ENCODE assay signal across 8 mouse cellular contexts in genomic region chr11:20455085-20455864, GRCm38 (mm10).
DNase-seq lines count a peak whose midpoint lies in the region; ATAC-seq and TF ChIP-seq lines count a peak whose summit lies in the region.

No protein-coding gene starts in this region.

- WGBS in heart, embryonic 14.5 days = under 1% methylated on average over 35 of the region's 35 CpGs
- WGBS in liver, embryonic 15.5 days (ENCODE audit: insufficient replicate concordance) = under 1% methylated on average over 35 of the region's 35 CpGs
- under 1% methylated on average over 35 of the region's 35 CpGs for WGBS in neural tube, embryonic 12.5 days
- 1% methylated on average over 35 of the region's 35 CpGs for WGBS in stomach, postnatal 0 days

- TF ChIP-seq EP300 in stomach, postnatal 0 days (optimal IDR thresholded peaks at IDR 0.05) = no peak

- peak; percentile 100 for TF ChIP-seq CTCF in stomach, postnatal 0 days (IDR thresholded peaks at IDR 0.05; ENCODE audit: low read depth)

- ATAC-seq in heart, embryonic 14.5 days (ENCODE audit: insufficient number of reproducible peaks, insufficient read depth, low FRiP score, low read depth) = peak; percentile 57
- ATAC-seq in liver, embryonic 15.5 days (ENCODE audit: insufficient read depth) = peak; percentile 63
- ATAC-seq in neural tube, embryonic 12.5 days (ENCODE audit: low FRiP score, low read depth) = peak; percentile 85
- ATAC-seq in stomach, postnatal 0 days (ENCODE audit: low FRiP score, low TSS enrichment) = peak; percentile 81

- H3K9ac ChIP-seq in heart, embryonic 14.5 days (ENCODE audit: low read length) = peak overlapping the region; percentile 63
- H3K9ac ChIP-seq in liver, embryonic 15.5 days = peak overlapping the region; percentile 15; the same call in 1 of the 2 replicates
- H3K9ac ChIP-seq in neural tube, embryonic 12.5 days = peak overlapping the region; percentile 50
- peak overlapping the region; percentile 58 for H3K9ac ChIP-seq in stomach, postnatal 0 days (ENCODE audit: low read length)

- H3K27ac ChIP-seq in heart, embryonic 14.5 days (replicated peaks in 1 of 2; ENCODE audit: control insufficient read depth in 1 of 2, insufficient read depth in 1 of 2, low read depth in 2 of 2, low read length in 2 of 2) = no peak overlapping the region
- no peak overlapping the region for H3K27ac ChIP-seq in liver, embryonic 15.5 days (replicated peaks)
- no peak overlapping the region for H3K27ac ChIP-seq in neural tube, embryonic 12.5 days
- no peak overlapping the region for H3K27ac ChIP-seq in stomach, postnatal 0 days (replicated peaks)

- H3K36me3 ChIP-seq in heart, embryonic 14.5 days (ENCODE audit: control insufficient read depth, insufficient read depth, low read length) = no peaks in the 10 kb centered on the region
- no peaks in the 10 kb centered on the region for H3K36me3 ChIP-seq in liver, embryonic 15.5 days (replicated peaks)
- no peaks in the 10 kb centered on the region for H3K36me3 ChIP-seq in neural tube, embryonic 12.5 days
- H3K36me3 ChIP-seq in stomach, postnatal 0 days (ENCODE audit: control insufficient read depth, insufficient read depth, low read length) = no peaks in the 10 kb centered on the region

- peaks cover 0 to 3% of the 10 kb centered on the region in 2 experiments; a peak in 1 of 4 replicates for H3K4me1 ChIP-seq in heart, embryonic 14.5 days (ENCODE audit: control insufficient read depth in 2 of 2, insufficient read depth in 2 of 2, low read length in 2 of 2)
- H3K4me1 ChIP-seq in liver, embryonic 15.5 days (replicated peaks) = peaks cover 19% of the 10 kb centered on the region
- H3K4me1 ChIP-seq in neural tube, embryonic 12.5 days = no peaks in the 10 kb centered on the region
- no peaks in the 10 kb centered on the region for H3K4me1 ChIP-seq in stomach, postnatal 0 days (replicated peaks; ENCODE audit: control insufficient read depth, insufficient read depth)

- no peaks in the 10 kb centered on the region; the same call in 1 of the 2 replicates for H3K27me3 ChIP-seq in heart, embryonic 14.5 days (ENCODE audit: control insufficient read depth, insufficient read depth, low read length)
- H3K27me3 ChIP-seq in liver, embryonic 15.5 days = peaks cover 40% of the 10 kb centered on the region
- H3K27me3 ChIP-seq in neural tube, embryonic 12.5 days (replicated peaks) = no peaks in the 10 kb centered on the region
- no peaks in the 10 kb centered on the region for H3K27me3 ChIP-seq in stomach, postnatal 0 days (ENCODE audit: control insufficient read depth, insufficient read depth, low read length)

- H3K4me2 ChIP-seq in heart, embryonic 14.5 days (ENCODE audit: low read length) = peak overlapping the region; percentile 94
- peak overlapping the region; percentile 80 for H3K4me2 ChIP-seq in liver, embryonic 15.5 days
- peak overlapping the region; percentile 76 for H3K4me2 ChIP-seq in neural tube, embryonic 12.5 days (replicated peaks)
- H3K4me2 ChIP-seq in stomach, postnatal 0 days (replicated peaks; ENCODE audit: low read depth) = peak overlapping the region; percentile 96

- DNase-seq in CD8-positive naive resting alpha-beta T cell, adult 2 months (ENCODE audit: low read depth in 2 of 2, low spot score in 2 of 2) = peak; percentile 78 to 86
- peak; percentile 36 for DNase-seq in c-Kit-negative CD71-positive TER-119-positive erythroid progenitor cells, embryonic 14.5 days (ENCODE audit: low read depth, low spot score)
- DNase-seq in fibroblast of lung, adult 2 months (ENCODE audit: low read depth) = peak; percentile 53
- DNase-seq in kidney, postnatal 10 days = peak; percentile 91
- peak; percentile 94 for DNase-seq in stomach, postnatal 0 days (ENCODE audit: low spot score)

- H3K4me3 ChIP-seq in heart, embryonic 14.5 days (ENCODE audit: control insufficient read depth in 1 of 2, insufficient read depth in 1 of 2, low read depth in 1 of 2, low read length in 2 of 2) = peak overlapping the region; percentile 58 to 67
- peak overlapping the region; percentile 57 for H3K4me3 ChIP-seq in liver, embryonic 15.5 days (replicated peaks)
- peak overlapping the region; percentile 45 for H3K4me3 ChIP-seq in neural tube, embryonic 12.5 days
- H3K4me3 ChIP-seq in stomach, postnatal 0 days (ENCODE audit: low read depth, low read length) = peak overlapping the region; percentile 60

- H3K9me3 ChIP-seq in heart, embryonic 14.5 days (ENCODE audit: control insufficient read depth, low read length) = no peaks in the 10 kb centered on the region
- no peaks in the 10 kb centered on the region for H3K9me3 ChIP-seq in liver, embryonic 15.5 days (replicated peaks)
- H3K9me3 ChIP-seq in neural tube, embryonic 12.5 days = no peaks in the 10 kb centered on the region
- H3K9me3 ChIP-seq in stomach, postnatal 0 days (ENCODE audit: control insufficient read depth, low read length) = no peaks in the 10 kb centered on the region

Comparison
In these comparisons a context has a peak if more than half of its experiments do, and no peak if none do; other contexts are left out.
1. DNase-seq: peak in every context shown above with its lines; median percentile 94 in stomach, postnatal 0 days; 91 in kidney, postnatal 10 days; 82 in CD8-positive naive resting alpha-beta T cell, adult 2 months; 53 in fibroblast of lung, adult 2 months; 36 in c-Kit-negative CD71-positive TER-119-positive erythroid progenitor cells, embryonic 14.5 days.